Mouse (Mus musculus) hindbrain, embryonic 16.5 days (tissue): ENCODE measurements around the gene Cox7c. TPM values are rescaled to one million over a fixed set of nuclear protein-coding genes. Genes with fewer than 3 reads are reported as not detected.
A peak's percentile ranks its signal among the peaks of the same experiment; 100 is the strongest.
"Not testable (repeated sequence)": the region's sequence is repeated elsewhere in the genome, so short reads cannot be mapped to it uniquely, and the experiment has no call there.

Experiments used
- ATAC-seq: fragments of 200-750 bp; cut with Nextera tagmentation; 2 replicates; pipeline ENCODE4 v1.8.0; 2017; ENCODE audit warnings: moderate TSS enrichment, moderate library complexity
- H3K27ac ChIP-seq: fragments of 300-500 bp; sonication (generic); 2 replicates; pipeline ENCODE4 v1.5.1; 2014; ENCODE audit warnings: low read depth, mild to moderate bottlenecking, control low read depth, low read length, moderate library complexity
- H3K27me3 ChIP-seq: fragments of 300-500 bp; sonication (generic); replicated peaks from 2 replicates; pipeline ENCODE4 v1.6.1; 2014; ENCODE audit warnings: low read length; ENCODE audit not compliant: control insufficient read depth, insufficient read depth
- H3K36me3 ChIP-seq: fragments of 300-500 bp; sonication (generic); 2 replicates; pipeline ENCODE4 v1.6.1; 2014; ENCODE audit warnings: mild to moderate bottlenecking, low read length, moderate library complexity, mixed read lengths; ENCODE audit not compliant: control insufficient read depth, insufficient read depth
- H3K4me1 ChIP-seq: fragments of 300-500 bp; sonication (generic); 2 replicates; pipeline ENCODE4 v1.6.1; 2014; ENCODE audit warnings: low read depth, low read length; ENCODE audit not compliant: control insufficient read depth, insufficient read depth
- H3K4me2 ChIP-seq: fragments of 300-500 bp; sonication (generic); 2 replicates; pipeline ENCODE4 v1.6.1; 2014; ENCODE audit warnings: mild to moderate bottlenecking, low read length, control low read depth, moderate library complexity
- H3K4me3 ChIP-seq: fragments of 300-500 bp; sonication (generic); 2 replicates; pipeline ENCODE4 v1.5.1; 2014; ENCODE audit warnings: mild to moderate bottlenecking, low read length, control low read depth, moderate library complexity
- H3K9ac ChIP-seq: fragments of 300-500 bp; sonication (generic); 2 replicates; pipeline ENCODE4 v1.6.1; 2014; ENCODE audit warnings: low read depth, mild to moderate bottlenecking, control low read depth, low read length, moderate library complexity
- H3K9me3 ChIP-seq: fragments of 300-500 bp; sonication (generic); 2 replicates; pipeline ENCODE4 v1.6.1; 2014; ENCODE audit warnings: mild to moderate bottlenecking, low read length, moderate library complexity; ENCODE audit not compliant: control insufficient read depth
- WGBS: fragments of 180-500 bp; shearing (Covaris S2); extraction: QIAGEN DNeasy Blood & Tissue Kit; methylation state at CpG from one replicate; pipeline ENCODE4 v1.1.7; 2014; 5-methylcytosine and 5-hydroxymethylcytosine counted together
- polyA plus RNA-seq: library from polyadenylated mRNA; unstranded; fragments of >200 nt; fragmentation: Nextera tagmentation; extraction: Ambion mirVana; gene quantifications from 2 replicates; pipeline ENCODE4 v1.2.1, GENCODE M21; 2015

Gene Cox7c
- polyA plus RNA-seq = 555 and 657 TPM in 2 replicates

DNA sequence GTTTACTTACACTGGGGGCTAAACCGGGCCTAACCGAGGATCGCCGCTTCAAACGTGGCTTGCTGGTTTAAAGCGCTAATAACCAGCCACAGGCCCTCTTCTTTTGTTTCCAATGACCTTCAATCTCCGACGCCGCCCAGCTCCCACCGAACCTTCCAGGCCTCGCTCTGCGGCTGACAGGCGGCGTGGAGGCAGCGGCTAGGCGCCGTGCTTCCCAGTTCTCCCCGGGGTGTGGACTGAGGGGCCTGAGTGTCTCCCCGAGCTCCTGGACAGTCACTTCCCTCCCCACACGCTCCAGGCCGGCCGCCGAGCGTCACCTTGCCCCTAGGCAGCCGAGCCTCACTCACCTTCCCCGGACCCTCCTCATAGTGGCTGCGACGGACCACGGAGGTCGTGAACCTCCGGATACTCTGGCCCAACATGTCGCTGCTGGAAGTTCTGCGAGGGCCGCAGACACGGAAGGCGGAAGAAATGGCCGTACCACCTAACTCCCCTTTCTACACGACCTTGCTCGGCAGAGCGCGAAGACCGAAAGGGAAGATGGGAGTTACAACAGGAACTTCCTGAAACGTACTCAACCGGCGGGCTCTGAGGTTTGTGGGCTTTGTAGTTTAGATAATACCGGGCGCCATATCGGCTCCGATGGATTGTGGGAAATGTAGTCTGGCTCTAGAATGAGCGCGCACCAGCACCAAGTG, at the start of gene Cox7c:
Cox7c (minus strand) TSS at position 651 of the 698 bp plus-strand sequence.
- under 1% methylated on average over 51 of the region's 51 CpGs for WGBS
- H3K36me3 ChIP-seq = peaks cover 9% of the 10 kb centered on the region
- ATAC-seq = peak; percentile 100

GRCm38 (mm10) chr13:86068011-86068724, 21.5 kb upstream of the Cox7c start:
- no peak overlapping the region for H3K4me2 ChIP-seq
- H3K27me3 ChIP-seq = no peaks in the 10 kb centered on the region
- 78% methylated on average over 3 of the region's 3 CpGs for WGBS
- no peak overlapping the region for H3K27ac ChIP-seq
- ATAC-seq = no peak
- H3K4me3 ChIP-seq = no peak overlapping the region
- no peaks in the 10 kb centered on the region for H3K9me3 ChIP-seq
- H3K4me1 ChIP-seq = no peaks in the 10 kb centered on the region
- H3K36me3 ChIP-seq = no peaks in the 10 kb centered on the region
- H3K9ac ChIP-seq = no peak overlapping the region

More for the DNA sequence above, at the start of gene Cox7c:
- H3K4me2 ChIP-seq = peak within 1 kb of the TSS; percentile 64
- peak within 1 kb of the TSS; percentile 93 for H3K4me3 ChIP-seq
- H3K9ac ChIP-seq = peak within 1 kb of the TSS; percentile 98
- H3K27me3 ChIP-seq = no peaks in the 10 kb centered on the region
- no peaks in the 10 kb centered on the region for H3K9me3 ChIP-seq
- peak within 1 kb of the TSS; percentile 91 for H3K27ac ChIP-seq
- no peaks in the 10 kb centered on the region for H3K4me1 ChIP-seq

GRCm38 (mm10) chr13:86067508-86067907, 20.8 kb upstream of the Cox7c start:
- Histone ChIP-seq H3K36me3 (no peaks in the 10 kb centered on the region), H3K9me3 (no peaks in the 10 kb centered on the region), H3K4me3 (no peak overlapping the region), H3K27ac (no peak overlapping the region), H3K4me1 (no peaks in the 10 kb centered on the region), H3K9ac (no peak overlapping the region), H3K27me3 (no peaks in the 10 kb centered on the region), H3K4me2 (no peak overlapping the region)
- no peak for ATAC-seq

GRCm38 (mm10) chr13:86054091-86054490, 7.4 kb upstream of the Cox7c start:
- H3K27me3 ChIP-seq, H3K36me3 ChIP-seq, ATAC-seq, H3K4me1 ChIP-seq, H3K4me2 ChIP-seq, H3K9me3 ChIP-seq, H3K4me3 ChIP-seq, H3K9ac ChIP-seq, H3K27ac ChIP-seq: not testable (repeated sequence)
- WGBS = 36% methylated on average over 8 of the region's 8 CpGs

GRCm38 (mm10) chr13:86004907-86005675, 41.6 kb downstream of the Cox7c start:
- no peak overlapping the region for H3K4me2 ChIP-seq
- H3K36me3 ChIP-seq = no peaks in the 10 kb centered on the region
- no peaks in the 10 kb centered on the region for H3K9me3 ChIP-seq
- ATAC-seq = no peak
- no peaks in the 10 kb centered on the region for H3K27me3 ChIP-seq
- no peak overlapping the region for H3K27ac ChIP-seq
- no peak overlapping the region for H3K4me3 ChIP-seq
- no peak overlapping the region for H3K9ac ChIP-seq
- no peaks in the 10 kb centered on the region for H3K4me1 ChIP-seq
- WGBS = 86% methylated on average over 7 of the region's 7 CpGs
